Mouse (Mus musculus): Measurements from ENCODE around the gene Rapgef5. TPM values are rescaled to one million over a fixed set of nuclear protein-coding genes. Genes with fewer than 3 reads are reported as not detected.

Rapgef5 gene
- polyA plus RNA-seq, 2 experiments = 1.2 to 1.5 TPM

GRCm38 (mm10) chr12:117669610-117670400 lies 153.5 kb downstream of the Rapgef5 start:
- ATAC-seq (ENCODE audit: insufficient read depth) (no peak), DNase-seq (ENCODE audit: low read depth in 3 of 3, low spot score in 3 of 3) (no peak)
- Histone ChIP-seq H3K4me2 (ENCODE audit: low read depth) (no peak overlapping the region), H3K4me1 (replicated peaks; ENCODE audit: control insufficient read depth in 2 of 2, insufficient read depth in 2 of 2, low read length in 1 of 2) (peaks cover 0 to 3% of the 10 kb centered on the region in 2 experiments; a peak in 1 of 4 replicates), H3K4me3 (ENCODE audit: insufficient read depth in 1 of 2, low read depth in 2 of 2, low read length in 2 of 2) (no peak overlapping the region), H3K9me3 (ENCODE audit: control insufficient read depth, low read length) (no peaks in the 10 kb centered on the region), H3K27ac (no peak overlapping the region), H3K9ac (replicated peaks) (no peak overlapping the region), H3K36me3 (replicated peaks; ENCODE audit: control insufficient read depth, insufficient read depth, low read depth) (no peaks in the 10 kb centered on the region), H3K27me3 (ENCODE audit: control insufficient read depth, insufficient read depth, low read length) (no peaks in the 10 kb centered on the region)
- no peak for TF ChIP-seq CTCF (IDR thresholded peaks at IDR 0.05; ENCODE audit: low read depth)
- TF ChIP-seq EP300 (IDR thresholded peaks at IDR 0.05; ENCODE audit: low read depth) = no peak
- 58% methylated on average over 10 of the region's 10 CpGs for WGBS (ENCODE audit: insufficient replicate concordance)

GRCm38 (mm10) chr12:117673188-117673587 lies 156.9 kb downstream of the Rapgef5 start:
- DNase-seq (ENCODE audit: low read depth in 3 of 3, low spot score in 3 of 3) (no peak), ATAC-seq (ENCODE audit: insufficient read depth) (no peak)
- WGBS (ENCODE audit: insufficient replicate concordance) = 65% methylated on average over 2 of the region's 2 CpGs
- no peak overlapping the region for H3K4me3 ChIP-seq (ENCODE audit: insufficient read depth in 1 of 2, low read depth in 2 of 2, low read length in 2 of 2)
- TF ChIP-seq EP300 (IDR thresholded peaks at IDR 0.05; ENCODE audit: low read depth) (no peak), CTCF (IDR thresholded peaks at IDR 0.05; ENCODE audit: low read depth) (no peak)
- H3K4me1 ChIP-seq (replicated peaks; ENCODE audit: control insufficient read depth in 2 of 2, insufficient read depth in 2 of 2, low read length in 1 of 2) = peaks cover 0 to 3% of the 10 kb centered on the region in 2 experiments; a peak in 1 of 4 replicates
- no peak overlapping the region for H3K4me2 ChIP-seq (ENCODE audit: low read depth)
- no peaks in the 10 kb centered on the region for H3K36me3 ChIP-seq (replicated peaks; ENCODE audit: control insufficient read depth, insufficient read depth, low read depth)
- no peak overlapping the region for H3K9ac ChIP-seq (replicated peaks)
- H3K27me3 ChIP-seq (ENCODE audit: control insufficient read depth, insufficient read depth, low read length) = no peaks in the 10 kb centered on the region
- no peak overlapping the region for H3K27ac ChIP-seq
- H3K9me3 ChIP-seq (ENCODE audit: control insufficient read depth, low read length) = no peaks in the 10 kb centered on the region

GRCm38 (mm10) chr12:117674511-117674910 lies 158.2 kb downstream of the Rapgef5 start:
- WGBS (ENCODE audit: insufficient replicate concordance) = 59% methylated on average over 2 of the region's 2 CpGs
- H3K4me1 ChIP-seq (replicated peaks; ENCODE audit: control insufficient read depth in 2 of 2, insufficient read depth in 2 of 2, low read length in 1 of 2) = peaks cover 0 to 3% of the 10 kb centered on the region in 2 experiments; a peak in 1 of 4 replicates
- no peak overlapping the region for H3K4me3 ChIP-seq (ENCODE audit: insufficient read depth in 1 of 2, low read depth in 2 of 2, low read length in 2 of 2)
- no peak overlapping the region for H3K9ac ChIP-seq (replicated peaks)
- TF ChIP-seq EP300 (IDR thresholded peaks at IDR 0.05; ENCODE audit: low read depth) (no peak), CTCF (IDR thresholded peaks at IDR 0.05; ENCODE audit: low read depth) (no peak)
- ATAC-seq (ENCODE audit: insufficient read depth) = no peak
- no peak overlapping the region for H3K4me2 ChIP-seq (ENCODE audit: low read depth)
- no peak overlapping the region for H3K27ac ChIP-seq
- no peaks in the 10 kb centered on the region for H3K9me3 ChIP-seq (ENCODE audit: control insufficient read depth, low read length)
- no peaks in the 10 kb centered on the region for H3K27me3 ChIP-seq (ENCODE audit: control insufficient read depth, insufficient read depth, low read length)
- no peaks in the 10 kb centered on the region for H3K36me3 ChIP-seq (replicated peaks; ENCODE audit: control insufficient read depth, insufficient read depth, low read depth)
- no peak for DNase-seq (ENCODE audit: low read depth in 3 of 3, low spot score in 3 of 3)

- 62% methylated on average over 4 of the region's 4 CpGs for WGBS (ENCODE audit: insufficient replicate concordance)
- H3K9ac ChIP-seq (replicated peaks) = no peak overlapping the region
- no peak for TF ChIP-seq EP300 (IDR thresholded peaks at IDR 0.05; ENCODE audit: low read depth)
- TF ChIP-seq CTCF (IDR thresholded peaks at IDR 0.05; ENCODE audit: low read depth) = no peak
- H3K36me3 ChIP-seq (replicated peaks; ENCODE audit: control insufficient read depth, insufficient read depth, low read depth) = no peaks in the 10 kb centered on the region
- H3K4me1 ChIP-seq (replicated peaks; ENCODE audit: control insufficient read depth in 2 of 2, insufficient read depth in 2 of 2, low read length in 1 of 2) = peaks cover 0 to 3% of the 10 kb centered on the region in 2 experiments; a peak in 1 of 4 replicates
- ATAC-seq (ENCODE audit: insufficient read depth) (no peak), DNase-seq (ENCODE audit: low read depth in 3 of 3, low spot score in 3 of 3) (no peak)
- no peak overlapping the region for H3K27ac ChIP-seq
- no peaks in the 10 kb centered on the region for H3K9me3 ChIP-seq (ENCODE audit: control insufficient read depth, low read length)
- no peaks in the 10 kb centered on the region for H3K27me3 ChIP-seq (ENCODE audit: control insufficient read depth, insufficient read depth, low read length)
- H3K4me3 ChIP-seq (ENCODE audit: insufficient read depth in 1 of 2, low read depth in 2 of 2, low read length in 2 of 2) = no peak overlapping the region
- H3K4me2 ChIP-seq (ENCODE audit: low read depth) = no peak overlapping the region
These were observed 160.0 kb downstream of the Rapgef5 start for GRCm38 (mm10) chr12:117676265-117676664.

GRCm38 (mm10) chr12:117678916-117679315 lies 162.6 kb downstream of the Rapgef5 start:
- TF ChIP-seq EP300 (IDR thresholded peaks at IDR 0.05; ENCODE audit: low read depth) = no peak
- no peak for TF ChIP-seq CTCF (IDR thresholded peaks at IDR 0.05; ENCODE audit: low read depth)
- Histone ChIP-seq H3K4me3 (ENCODE audit: insufficient read depth in 1 of 2, low read depth in 2 of 2, low read length in 2 of 2) (no peak overlapping the region), H3K4me2 (ENCODE audit: low read depth) (no peak overlapping the region), H3K27me3 (ENCODE audit: control insufficient read depth, insufficient read depth, low read length) (no peaks in the 10 kb centered on the region), H3K9ac (replicated peaks) (no peak overlapping the region), H3K9me3 (ENCODE audit: control insufficient read depth, low read length) (no peaks in the 10 kb centered on the region), H3K4me1 (replicated peaks; ENCODE audit: control insufficient read depth in 2 of 2, insufficient read depth in 2 of 2, low read length in 1 of 2) (no peaks in the 10 kb centered on the region), H3K36me3 (replicated peaks; ENCODE audit: control insufficient read depth, insufficient read depth, low read depth) (no peaks in the 10 kb centered on the region), H3K27ac (no peak overlapping the region)
- ATAC-seq (ENCODE audit: insufficient read depth) (no peak), DNase-seq (ENCODE audit: low read depth in 3 of 3, low spot score in 3 of 3) (no peak)
- WGBS (ENCODE audit: insufficient replicate concordance) = 51% methylated on average over 3 of the region's 3 CpGs

Data from liver, embryonic 14.5 days (tissue).